Mouse (Mus musculus) cerebellum, adult 11-12 months (tissue): ENCODE data around the gene Cacna1d.

Experiments
- DNase-seq: peaks from one replicate; pipeline ENCODE4 v3.0.0; 2022

Gene Cacna1d

DNA sequence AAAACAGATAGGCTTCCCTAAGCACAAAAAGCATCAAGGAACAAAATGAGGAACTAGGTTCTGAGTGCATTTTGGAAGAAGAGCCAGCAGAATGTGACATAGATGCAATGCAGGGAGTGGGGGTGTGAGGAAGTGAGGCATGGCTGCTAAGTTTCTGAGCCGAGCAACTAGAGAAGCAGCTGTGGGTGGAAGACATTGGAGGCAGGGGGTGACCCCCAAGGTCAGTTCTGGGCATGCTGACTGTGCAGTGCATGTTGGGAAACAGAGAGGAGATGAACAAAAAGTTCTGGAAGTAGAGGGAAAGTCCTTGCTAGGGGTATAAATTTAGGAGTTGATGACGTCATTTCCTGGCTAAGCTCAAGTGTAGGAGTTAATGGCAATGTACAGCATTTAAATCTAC, 33.4 kb downstream of the Cacna1d start:
- no peak for DNase-seq

GRCm38 (mm10) chr14:30457436-30457835, 33.8 kb downstream of the Cacna1d start:
- no peak for DNase-seq

DNA sequence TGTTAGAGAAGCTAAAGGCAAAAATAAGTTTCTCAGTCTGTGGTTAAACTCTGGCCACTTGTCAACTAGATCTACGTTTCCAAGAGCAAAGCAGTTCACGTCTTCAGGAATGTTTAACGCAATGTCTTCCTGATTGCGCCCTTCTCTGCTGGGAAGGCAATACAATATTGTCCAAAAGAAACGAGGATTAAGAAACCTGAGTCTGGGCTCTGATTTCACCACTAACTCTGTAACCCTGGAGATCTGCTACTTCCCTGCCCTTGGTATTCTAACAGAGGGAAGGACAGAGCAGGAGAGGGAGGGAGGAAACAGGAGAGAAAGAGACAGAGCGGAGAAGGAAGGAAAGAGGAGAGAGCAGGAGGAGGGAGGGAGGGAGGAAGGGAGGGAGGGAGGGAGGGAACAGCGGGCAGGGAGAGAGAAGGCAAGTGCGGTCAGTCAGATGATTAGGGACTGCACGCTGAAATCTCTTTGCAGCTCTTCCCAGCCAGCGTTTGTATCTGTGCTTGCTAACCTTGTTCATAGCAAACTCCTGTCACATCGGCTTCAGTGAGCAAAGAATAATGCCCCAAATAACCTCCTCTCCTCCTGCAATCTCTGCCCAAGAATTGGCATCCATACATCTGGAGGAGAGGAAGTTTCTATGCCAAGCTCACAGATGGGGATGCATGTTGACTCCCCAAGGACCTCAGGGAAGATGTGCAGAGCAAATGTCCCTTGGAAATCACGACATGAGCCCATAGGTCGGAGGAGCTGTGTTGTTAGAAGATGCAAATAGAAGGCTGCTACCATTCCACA, 35.3 kb downstream of the Cacna1d start:
- no peak for DNase-seq

DNA sequence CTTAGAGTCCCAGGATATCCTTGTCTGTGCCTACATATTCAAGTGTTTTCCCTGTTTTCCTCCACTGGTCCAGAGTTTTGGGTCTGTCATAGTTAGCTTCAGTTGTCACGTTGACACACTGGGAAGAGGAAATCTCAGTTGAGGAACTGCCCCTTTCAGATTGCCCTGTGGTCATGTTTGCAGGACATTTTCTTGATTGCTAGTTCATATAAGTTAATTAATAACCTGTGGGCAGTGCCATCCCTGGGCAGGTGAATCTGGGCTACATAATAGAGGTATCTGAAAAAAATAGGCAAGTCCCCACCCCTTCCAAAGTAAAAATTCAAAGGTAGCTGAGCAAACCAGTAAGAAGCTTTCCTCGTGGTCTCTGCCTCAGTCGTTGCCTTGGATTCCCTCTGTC, 51.3 kb downstream of the Cacna1d start:
- no peak for DNase-seq

DNA sequence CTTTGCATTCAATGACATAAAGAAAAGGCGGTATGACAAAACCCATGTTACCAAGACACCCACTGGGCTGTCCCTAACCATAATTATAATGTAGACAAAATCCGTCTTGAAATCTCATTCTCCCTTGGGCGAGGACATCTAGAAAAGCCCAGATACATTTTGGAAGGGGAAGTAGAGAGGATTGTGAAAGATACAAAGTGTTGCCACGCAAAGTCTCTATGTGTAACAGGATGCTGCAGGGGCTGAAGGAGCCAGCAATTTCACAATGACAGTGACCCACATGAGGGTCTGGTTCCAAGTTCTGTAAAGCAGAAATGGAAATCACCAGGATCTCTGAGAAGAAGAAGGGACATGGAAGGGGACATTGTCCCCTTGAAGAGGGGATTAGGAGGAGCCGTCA, 55.9 kb downstream of the Cacna1d start:
- DNase-seq: no peak

DNA sequence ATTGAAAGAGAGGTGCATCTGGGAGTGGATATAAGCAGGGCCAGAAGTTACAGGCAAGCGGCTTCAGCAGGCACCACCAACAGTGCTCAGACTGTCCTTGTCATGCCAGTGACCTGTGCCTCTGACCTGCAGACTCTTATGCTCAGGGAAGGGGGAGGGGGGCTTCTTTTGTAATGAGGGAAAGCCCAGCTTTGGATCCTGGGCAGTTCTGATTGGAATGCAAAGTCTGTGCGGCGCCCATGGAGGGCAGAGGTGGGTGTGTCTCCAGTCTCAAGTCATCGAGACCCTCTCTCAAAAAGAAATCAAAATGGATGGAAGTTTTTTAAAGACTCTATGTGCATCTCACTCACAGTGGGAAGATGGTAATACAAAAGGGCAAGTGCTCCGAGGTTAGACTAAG, 60.8 kb downstream of the Cacna1d start:
- no peak for DNase-seq

GRCm38 (mm10) chr14:30430026-30430425, 61.2 kb downstream of the Cacna1d start:
- DNase-seq: no peak

GRCm38 (mm10) chr14:30429606-30430005, 61.6 kb downstream of the Cacna1d start:
- DNase-seq: no peak

- no peak for DNase-seq
These were observed 62.5 kb downstream of the Cacna1d start for GRCm38 (mm10) chr14:30428757-30429156.

- DNase-seq: no peak
These were observed 65.4 kb downstream of the Cacna1d start for GRCm38 (mm10) chr14:30425876-30426275.

GRCm38 (mm10) chr14:30425175-30425574, 66.1 kb downstream of the Cacna1d start:
- DNase-seq: no peak

- DNase-seq: no peak
These were observed 66.6 kb downstream of the Cacna1d start for GRCm38 (mm10) chr14:30424638-30425037.

- DNase-seq: no peak
These were observed 68.7 kb downstream of the Cacna1d start for GRCm38 (mm10) chr14:30422376-30423140.

DNA sequence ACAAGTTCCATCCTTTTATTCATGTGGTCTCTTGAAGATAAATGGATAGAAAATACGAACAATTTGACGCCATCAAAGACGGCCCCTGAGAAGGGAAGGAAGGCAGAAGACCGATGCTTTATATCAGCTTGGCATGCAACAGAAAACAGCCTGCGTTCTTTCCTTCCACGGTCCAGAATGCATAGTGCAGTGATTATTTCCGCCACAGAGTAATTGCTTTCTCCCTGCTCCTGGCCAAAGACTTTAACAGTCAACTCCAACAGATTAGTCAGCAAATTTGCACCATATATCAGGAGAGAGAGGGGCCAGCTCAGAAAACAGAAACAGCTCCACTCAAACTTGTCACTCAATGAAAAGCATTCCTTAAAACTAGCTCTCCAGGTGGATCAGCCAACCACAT, 71.8 kb downstream of the Cacna1d start:
- no peak for DNase-seq

DNA sequence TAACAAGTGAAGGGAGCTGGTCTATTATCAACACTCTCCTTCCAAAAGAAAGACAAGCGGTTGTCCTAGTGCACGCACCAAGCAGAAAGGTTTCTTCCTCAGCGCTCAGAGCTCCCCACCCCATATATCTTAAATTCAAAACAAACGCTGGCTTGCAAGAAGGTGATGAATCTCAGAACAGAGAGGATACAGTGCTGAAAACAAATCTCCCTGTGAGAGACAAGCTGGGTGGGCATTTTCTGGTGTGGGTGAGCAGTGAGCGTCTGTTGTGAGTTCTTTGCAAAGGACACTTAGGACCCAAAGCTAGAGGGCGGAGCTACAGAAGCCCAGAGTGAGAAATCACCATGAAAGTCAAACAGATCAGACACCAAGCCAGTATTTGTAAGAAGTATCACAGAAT, 72.2 kb downstream of the Cacna1d start:
- DNase-seq: no peak

GRCm38 (mm10) chr14:30415830-30416229, 75.4 kb downstream of the Cacna1d start:
- no peak for DNase-seq

- no peak for DNase-seq
These were observed 77.1 kb downstream of the Cacna1d start for GRCm38 (mm10) chr14:30414131-30414530.

DNA sequence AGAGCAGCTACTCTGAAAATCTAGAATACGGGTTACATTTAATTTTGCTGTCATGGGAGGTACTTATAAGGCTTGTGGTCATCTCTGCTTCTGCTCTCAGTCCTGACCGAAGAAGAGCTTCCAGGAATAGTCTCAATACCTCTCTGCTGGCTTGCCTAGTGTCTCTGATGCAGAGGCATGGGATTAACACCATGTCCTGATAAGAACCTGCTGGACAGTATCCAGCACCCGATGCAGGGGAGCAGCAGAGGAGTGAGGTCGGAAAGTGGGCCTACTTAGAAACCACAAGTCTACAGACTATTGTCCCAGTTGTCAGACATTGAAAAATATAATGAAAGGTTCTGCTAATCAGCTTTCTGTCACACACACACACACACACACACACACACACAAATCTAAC, 81.9 kb downstream of the Cacna1d start:
- DNase-seq: no peak

DNA sequence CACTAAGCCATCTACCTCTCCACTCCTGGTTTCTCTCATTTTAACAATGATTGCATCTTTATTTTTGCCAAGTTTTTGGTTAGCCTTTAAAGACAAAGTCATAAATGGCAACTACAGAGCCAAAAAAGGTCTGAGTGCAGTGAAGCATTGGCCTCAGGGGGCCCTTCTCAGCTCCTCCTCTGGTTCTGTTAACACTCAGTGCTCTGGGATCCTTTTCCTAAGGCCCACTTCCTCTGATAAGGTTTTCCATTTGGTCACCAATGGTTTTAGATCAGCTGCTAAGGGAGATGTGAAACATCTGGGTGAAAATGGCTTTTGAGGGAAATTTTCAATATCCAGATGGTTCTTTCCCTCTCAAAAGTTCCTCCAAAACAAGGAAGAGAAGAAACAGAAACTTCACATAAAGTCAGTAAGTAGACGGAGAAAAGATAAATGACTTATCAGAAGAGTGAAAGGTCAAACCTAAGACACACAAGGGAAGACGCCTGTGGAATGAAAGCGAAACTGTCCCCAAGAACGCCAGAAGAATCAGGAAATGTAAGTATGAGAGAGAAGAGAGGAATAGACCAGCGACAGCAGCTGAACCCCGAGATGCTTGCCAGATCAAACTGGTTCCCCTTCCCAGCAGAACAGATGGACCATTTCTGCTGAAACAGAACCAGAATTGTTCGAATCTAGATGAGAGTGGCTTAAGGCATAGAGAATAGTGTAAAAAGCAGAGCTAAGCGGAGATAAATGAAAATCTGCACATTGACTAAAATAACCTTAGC, 85.6 kb downstream of the Cacna1d start:
- no peak for DNase-seq

- DNase-seq: no peak
These were observed 112.9 kb downstream of the Cacna1d start for GRCm38 (mm10) chr14:30378306-30378705.

DNA sequence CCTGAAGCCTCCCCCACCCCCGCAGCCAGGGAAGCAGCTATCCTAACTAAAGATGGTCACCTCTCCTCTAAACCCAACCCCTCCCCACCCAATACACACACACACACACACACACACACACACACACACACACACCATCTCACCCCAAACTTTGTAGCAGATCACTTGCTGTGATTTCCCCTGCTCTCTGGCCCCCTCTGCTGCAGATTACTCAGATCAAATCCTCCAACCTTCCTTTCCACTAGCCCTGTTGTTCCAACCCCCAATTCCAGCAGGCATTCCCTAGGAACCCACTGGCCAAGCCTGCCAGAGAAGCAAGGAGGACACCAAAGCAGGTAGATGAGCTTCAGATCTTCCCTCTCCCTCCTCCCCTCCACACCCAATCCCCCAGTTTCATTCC, 118.4 kb downstream of the Cacna1d start:
- DNase-seq: no peak

DNA sequence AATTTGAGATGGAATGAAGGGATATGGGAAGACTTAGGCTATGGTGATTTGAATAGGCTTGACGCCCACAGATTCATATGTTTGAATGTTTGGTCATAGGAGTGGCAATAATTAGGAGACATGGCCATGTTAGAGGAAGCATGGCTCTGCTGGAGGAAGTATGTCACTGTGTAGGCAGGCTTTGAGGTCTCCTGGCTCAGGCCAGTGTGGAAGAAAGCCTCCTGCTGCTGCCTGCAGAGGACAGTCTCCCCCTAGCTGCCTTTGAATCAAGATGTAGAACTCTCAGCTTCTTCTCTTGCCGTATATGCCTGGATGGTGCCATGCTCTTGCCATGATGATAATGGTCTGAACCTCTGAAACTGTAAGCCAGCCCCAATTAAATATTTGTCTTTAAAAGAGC, 120.2 kb downstream of the Cacna1d start:
- no peak for DNase-seq

GRCm38 (mm10) chr14:30367074-30367473, 124.2 kb downstream of the Cacna1d start:
- no peak for DNase-seq

DNA sequence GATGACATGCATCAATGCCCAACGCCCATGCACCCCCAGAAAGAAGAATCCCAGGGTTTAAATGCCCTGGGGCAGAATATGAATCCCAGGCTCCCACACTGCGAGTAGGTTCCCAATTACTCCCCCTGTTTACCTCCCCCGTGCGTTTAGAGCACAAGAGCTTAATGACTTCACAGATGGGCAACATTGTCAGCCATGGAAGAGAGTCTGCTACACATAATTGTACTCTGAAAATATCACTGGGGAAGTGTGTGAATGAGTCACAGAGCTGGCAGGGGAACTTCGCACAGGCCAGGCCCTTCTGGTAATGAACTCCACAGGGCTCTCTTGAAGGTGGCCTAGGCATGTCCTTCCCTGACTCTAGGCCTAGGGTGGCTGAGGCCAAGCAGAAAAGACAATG, 125.4 kb downstream of the Cacna1d start:
- DNase-seq: no peak
